Mouse (Mus musculus) neural tube, embryonic 15.5 days (tissue): Measurements from ENCODE around the gene Mamstr. TPM values are rescaled to one million over a fixed set of nuclear protein-coding genes. Genes with fewer than 3 reads are reported as not detected.

Experiments
- ATAC-seq: fragments of 200-750 bp; cut with Nextera tagmentation; 2 replicates; pipeline ENCODE4 v1.8.0; 2017; ENCODE audit warnings: mild to moderate bottlenecking, moderate TSS enrichment, moderate library complexity; ENCODE audit not compliant: low FRiP score
- H3K27ac ChIP-seq: fragments of 300-500 bp; sonication (generic); replicated peaks from 2 replicates; pipeline ENCODE4 v1.5.1; 2015; ENCODE audit warnings: mild to moderate bottlenecking, inconsistent platforms
- H3K27me3 ChIP-seq: fragments of 300-500 bp; sonication (generic); replicated peaks from 2 replicates; pipeline ENCODE4 v1.6.1; 2015; ENCODE audit warnings: inconsistent platforms
- H3K36me3 ChIP-seq: fragments of 300-500 bp; sonication (generic); 2 replicates; pipeline ENCODE4 v1.6.1; 2015; ENCODE audit warnings: inconsistent platforms
- H3K4me1 ChIP-seq: fragments of 300-500 bp; sonication (generic); 2 replicates; pipeline ENCODE4 v1.6.1; 2015; ENCODE audit warnings: inconsistent platforms
- H3K4me2 ChIP-seq: fragments of 300-500 bp; sonication (generic); 2 replicates; pipeline ENCODE4 v1.6.1; 2015; ENCODE audit warnings: inconsistent platforms, mild to moderate bottlenecking, moderate library complexity
- H3K4me3 ChIP-seq: fragments of 300-500 bp; sonication (generic); replicated peaks from 2 replicates; pipeline ENCODE4 v1.5.1; 2015; ENCODE audit warnings: mild to moderate bottlenecking, inconsistent platforms
- H3K9ac ChIP-seq: fragments of 300-500 bp; sonication (generic); replicated peaks from 2 replicates; pipeline ENCODE4 v1.6.1; 2015; ENCODE audit warnings: mild to moderate bottlenecking, inconsistent platforms
- H3K9me3 ChIP-seq: fragments of 300-500 bp; sonication (generic); replicated peaks from 2 replicates; pipeline ENCODE4 v1.6.1; 2016; ENCODE audit warnings: inconsistent platforms
- WGBS: fragments of 180-500 bp; shearing (Covaris S2); methylation state at CpG from one replicate; pipeline ENCODE4 v1.1.7; 2015; ENCODE audit warnings: mixed read lengths; 5-methylcytosine and 5-hydroxymethylcytosine counted together
- polyA plus RNA-seq: library from polyadenylated mRNA; unstranded; fragments of >200 nt; fragmentation: Nextera tagmentation; extraction: Ambion mirVana; gene quantifications from 2 replicates; pipeline ENCODE4 v1.2.1, GENCODE M21; 2015

The Mamstr gene
- polyA plus RNA-seq, 1 experiment from 2014 or later = 4.5 TPM

GRCm38 (mm10) chr7:45630064-45630907, 9.5 kb upstream of the Mamstr start:
- no peak overlapping the region for H3K27ac ChIP-seq

GRCm38 (mm10) chr7:45632499-45632898, 7.3 kb upstream of the Mamstr start:
- H3K4me2 ChIP-seq = peak overlapping the region; percentile 51
- H3K4me3 ChIP-seq = peak overlapping the region; percentile 19; the same call in 1 of the 2 replicates

More at GRCm38 (mm10) chr7:45630064-45630907, 9.5 kb upstream of the Mamstr start:
- H3K4me2 ChIP-seq = no peak overlapping the region
- 76% methylated on average over 23 of the region's 23 CpGs for WGBS
- no peak overlapping the region for H3K4me3 ChIP-seq
- H3K27me3 ChIP-seq = 0 out of 2 replicates have a peak, but pooled peaks cover 16% of the 10 kb centered on the region
- no peaks in the 10 kb centered on the region for H3K36me3 ChIP-seq
- no peaks in the 10 kb centered on the region for H3K9me3 ChIP-seq
- no peak for ATAC-seq
- H3K9ac ChIP-seq = no peak overlapping the region
- H3K4me1 ChIP-seq = peaks cover 24% of the 10 kb centered on the region

GRCm38 (mm10) chr7:45634946-45635681, 4.7 kb upstream of the Mamstr start:
- Histone ChIP-seq H3K9me3 (no peaks in the 10 kb centered on the region), H3K9ac (no peak overlapping the region), H3K4me1 (peaks cover 20% of the 10 kb centered on the region), H3K27ac (no peak overlapping the region), H3K27me3 (0 out of 2 replicates have a peak, but pooled peaks cover 16% of the 10 kb centered on the region), H3K36me3 (peaks cover 12% of the 10 kb centered on the region; the same call in 1 of the 2 replicates), H3K4me3 (no peak overlapping the region), H3K4me2 (no peak overlapping the region)
- ATAC-seq = no peak
- WGBS = 92% methylated on average over 11 of the region's 11 CpGs

More at GRCm38 (mm10) chr7:45632499-45632898, 7.3 kb upstream of the Mamstr start:
- Histone ChIP-seq H3K4me1 (peaks cover 20% of the 10 kb centered on the region), H3K9me3 (no peaks in the 10 kb centered on the region), H3K27ac (no peak overlapping the region), H3K27me3 (0 out of 2 replicates have a peak, but pooled peaks cover 16% of the 10 kb centered on the region), H3K9ac (peak overlapping the region; percentile 15; the same call in 1 of the 2 replicates), H3K36me3 (peaks cover 12% of the 10 kb centered on the region; the same call in 1 of the 2 replicates)
- ATAC-seq = no peak
- WGBS = 18% methylated on average over 35 of the region's 35 CpGs

- 89% methylated on average over 15 of the region's 15 CpGs for WGBS
- peaks cover 20% of the 10 kb centered on the region for H3K4me1 ChIP-seq
Observed at GRCm38 (mm10) chr7:45635711-45636688, 3.8 kb upstream of the Mamstr start.

GRCm38 (mm10) chr7:45637710-45638109, 2.1 kb upstream of the Mamstr start:
- Histone ChIP-seq H3K4me1 (peaks cover 30% of the 10 kb centered on the region), H3K27me3 (0 out of 2 replicates have a peak, but pooled peaks cover 7% of the 10 kb centered on the region), H3K4me2 (peak overlapping the region; percentile 60), H3K9me3 (no peaks in the 10 kb centered on the region), H3K4me3 (no peak overlapping the region; the same call in 1 of the 2 replicates), H3K36me3 (peaks cover 12% of the 10 kb centered on the region; the same call in 1 of the 2 replicates), H3K27ac (no peak overlapping the region), H3K9ac (no peak overlapping the region)
- ATAC-seq = no peak
- 95% methylated on average over 6 of the region's 6 CpGs for whole genome bisulfite sequencing

More at GRCm38 (mm10) chr7:45635711-45636688, 3.8 kb upstream of the Mamstr start:
- Histone ChIP-seq H3K27me3 (0 out of 2 replicates have a peak, but pooled peaks cover 16% of the 10 kb centered on the region), H3K9me3 (no peaks in the 10 kb centered on the region), H3K27ac (no peak overlapping the region), H3K9ac (no peak overlapping the region), H3K4me3 (no peak overlapping the region), H3K36me3 (peaks cover 12% of the 10 kb centered on the region; the same call in 1 of the 2 replicates), H3K4me2 (no peak overlapping the region)
- no peak for ATAC-seq

- Histone ChIP-seq H3K9ac (peak overlapping the region; percentile 41), H3K4me3 (peak overlapping the region; percentile 34), H3K4me2 (peak overlapping the region; percentile 60), H3K27ac (peak overlapping the region; percentile 65), H3K4me1 (peaks cover 34% of the 10 kb centered on the region), H3K36me3 (peaks cover 12% of the 10 kb centered on the region; the same call in 1 of the 2 replicates), H3K9me3 (no peaks in the 10 kb centered on the region), H3K27me3 (no peaks in the 10 kb centered on the region)
- peak; percentile 88 for ATAC-seq
- 17% methylated on average over 29 of the region's 29 CpGs for WGBS
Observed at GRCm38 (mm10) chr7:45638623-45639401, 965 bp upstream of the Mamstr start.

- peak overlapping the region; percentile 3; the same call in 1 of the 2 replicates for H3K27ac ChIP-seq
- H3K9ac ChIP-seq = no peak overlapping the region
- no peaks in the 10 kb centered on the region for H3K27me3 ChIP-seq
- H3K4me3 ChIP-seq = no peak overlapping the region
- H3K4me2 ChIP-seq = no peak overlapping the region
- H3K9me3 ChIP-seq = no peaks in the 10 kb centered on the region
- 82% methylated on average over 19 of the region's 19 CpGs for WGBS
- peaks cover 12% of the 10 kb centered on the region; the same call in 1 of the 2 replicates for H3K36me3 ChIP-seq
- ATAC-seq = no peak
- H3K4me1 ChIP-seq = peaks cover 47% of the 10 kb centered on the region
Observed at GRCm38 (mm10) chr7:45640191-45640957, 597 bp downstream of the Mamstr start.

- H3K9ac ChIP-seq = peak overlapping the region; percentile 36; the same call in 1 of the 2 replicates
- peaks cover 47% of the 10 kb centered on the region for H3K4me1 ChIP-seq
- H3K4me2 ChIP-seq = peak overlapping the region; percentile 78
- 0 out of 2 replicates have a peak overlapping the region, but pooled peaks have one; percentile 9 for H3K27ac ChIP-seq
- H3K9me3 ChIP-seq = no peaks in the 10 kb centered on the region
- H3K4me3 ChIP-seq = peak overlapping the region; percentile 14; the same call in 1 of the 2 replicates
- 59% methylated on average over 15 of the region's 17 CpGs for WGBS
- peaks cover 6% of the 10 kb centered on the region; the same call in 1 of the 2 replicates for H3K36me3 ChIP-seq
- H3K27me3 ChIP-seq = no peaks in the 10 kb centered on the region
- no peak for ATAC-seq
Observed at GRCm38 (mm10) chr7:45641391-45642040, 1.7 kb downstream of the Mamstr start.

GRCm38 (mm10) chr7:45642083-45642482, 2.3 kb downstream of the Mamstr start:
- H3K27ac ChIP-seq = 0 out of 2 replicates have a peak overlapping the region, but pooled peaks have one; percentile 9
- H3K27me3 ChIP-seq = no peaks in the 10 kb centered on the region
- H3K36me3 ChIP-seq = peaks cover under 1% of the 10 kb centered on the region; the same call in 1 of the 2 replicates
- ATAC-seq = no peak
- no peaks in the 10 kb centered on the region for H3K9me3 ChIP-seq
- WGBS = 83% methylated on average over 5 of the region's 5 CpGs
- peak overlapping the region; percentile 14; the same call in 1 of the 2 replicates for H3K4me3 ChIP-seq
- H3K4me1 ChIP-seq = peaks cover 47% of the 10 kb centered on the region
- H3K9ac ChIP-seq = peak overlapping the region; percentile 36; the same call in 1 of the 2 replicates
- H3K4me2 ChIP-seq = peak overlapping the region; percentile 78
